Mouse (Mus musculus) thymus, adult 2 months (tissue): ENCODE measurements at regions not wholly inside any gene's neighbourhood (a gene's known extent, or its start where the extent isn't known, plus 50 kb on each side); places are given as distances from the start of the nearest gene placed in this dataset.
"Not testable (repeated sequence)": the region's sequence is repeated elsewhere in the genome, so short reads cannot be mapped to it uniquely, and the experiment has no call there.

Source experiments
- CTCF ChIP-seq: fragments of 200-500 bp; IDR thresholded peaks from 2 replicates; pipeline ENCODE4 v1.5.1; 2012; ENCODE audit warnings: mild to moderate bottlenecking, control low read depth, low read length, moderate library complexity, borderline replicate concordance; ENCODE audit not compliant: control insufficient read depth, poor library complexity, insufficient read depth; ENCODE audit errors: extremely low read depth
- POLR2A ChIP-seq: fragments of 200-500 bp; IDR thresholded peaks from 2 replicates; pipeline ENCODE4 v1.6.1; 2012; ENCODE audit warnings: mild to moderate bottlenecking, low read length, control low read depth, moderate library complexity; ENCODE audit not compliant: control insufficient read depth, poor library complexity, insufficient read depth; ENCODE audit errors: extremely low read depth

- TF ChIP-seq POLR2A, CTCF: not testable (repeated sequence)
Observed at GRCm38 (mm10) chr6:89200514-89201284, 161.7 kb downstream of the Plxna1 start.
